Mouse (Mus musculus): ENCODE measurements around the gene Gm1604a.
"Not testable (repeated sequence)": the region's sequence is repeated elsewhere in the genome, so short reads cannot be mapped to it uniquely, and the experiment has no call there.

DNA sequence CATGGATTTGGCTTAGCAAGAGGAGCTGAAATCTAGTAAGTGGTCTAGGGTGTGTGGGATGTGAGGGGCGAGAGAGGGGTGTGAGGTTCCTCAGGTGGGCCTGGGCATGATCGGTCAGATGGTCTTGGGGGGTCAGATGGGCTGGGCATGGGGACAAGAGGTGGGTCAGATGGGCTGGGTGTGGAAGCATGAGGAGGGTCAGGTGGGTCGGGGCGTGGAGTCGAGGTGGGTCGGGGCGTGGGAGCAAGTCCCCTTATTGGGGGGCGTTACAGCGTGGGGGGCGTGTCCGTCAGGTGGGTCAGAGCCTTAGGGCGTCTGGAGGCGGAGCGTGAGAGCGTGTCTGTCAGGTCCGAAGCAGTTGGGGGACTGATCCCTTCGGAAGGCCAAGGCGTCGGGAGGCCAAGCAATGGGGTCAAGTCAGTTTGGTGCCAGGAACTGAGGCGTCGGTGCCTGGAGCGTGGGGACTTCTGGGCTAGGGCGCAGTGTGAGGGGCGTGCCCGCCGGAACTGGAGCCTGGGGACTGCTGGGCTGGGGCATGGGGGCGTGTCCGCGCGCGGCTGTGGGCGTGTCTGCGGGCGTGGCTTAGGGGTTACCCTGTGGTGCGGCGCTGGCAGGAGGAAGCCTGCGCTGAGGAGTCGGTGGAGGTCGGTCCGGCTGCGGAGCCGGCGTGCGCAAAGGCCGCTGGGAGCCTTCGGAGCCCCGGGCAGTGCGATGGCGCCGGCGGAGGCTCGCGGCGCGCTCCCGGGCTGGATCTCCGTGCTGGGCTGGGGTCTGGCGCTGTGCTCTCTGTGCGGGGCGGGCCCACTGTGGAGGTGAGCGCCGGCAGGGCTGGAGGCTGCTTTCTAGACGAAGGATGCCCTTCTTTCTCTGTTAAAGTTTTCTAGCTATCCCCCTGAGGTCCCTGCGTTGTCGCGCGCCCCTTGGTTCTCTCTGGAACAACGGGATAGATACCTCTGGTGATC, 46.8 kb upstream of the Gm1604a start, which contains the start of gene Gm49721:
- not testable (repeated sequence) for TF ChIP-seq CTCF (IDR thresholded peaks at IDR 0.05; ENCODE audit: borderline replicate concordance, control insufficient read depth, extremely low read depth, insufficient read depth, low read length, poor library complexity)
- 0 out of 2 replicates have a peak, but pooled peaks have one; percentile 33 for TF ChIP-seq POLR2A (IDR thresholded peaks at IDR 0.05; ENCODE audit: control insufficient read depth, extremely low read depth, insufficient read depth, low read length, poor library complexity)
